Mouse (Mus musculus): Measurements from ENCODE around the gene Hnrnpf. TPM values are rescaled to one million over a fixed set of nuclear protein-coding genes. Genes with fewer than 3 reads are reported as not detected.

Hnrnpf gene
- polyA plus RNA-seq, 1 experiment from 2014 or later = 270 TPM

DNA sequence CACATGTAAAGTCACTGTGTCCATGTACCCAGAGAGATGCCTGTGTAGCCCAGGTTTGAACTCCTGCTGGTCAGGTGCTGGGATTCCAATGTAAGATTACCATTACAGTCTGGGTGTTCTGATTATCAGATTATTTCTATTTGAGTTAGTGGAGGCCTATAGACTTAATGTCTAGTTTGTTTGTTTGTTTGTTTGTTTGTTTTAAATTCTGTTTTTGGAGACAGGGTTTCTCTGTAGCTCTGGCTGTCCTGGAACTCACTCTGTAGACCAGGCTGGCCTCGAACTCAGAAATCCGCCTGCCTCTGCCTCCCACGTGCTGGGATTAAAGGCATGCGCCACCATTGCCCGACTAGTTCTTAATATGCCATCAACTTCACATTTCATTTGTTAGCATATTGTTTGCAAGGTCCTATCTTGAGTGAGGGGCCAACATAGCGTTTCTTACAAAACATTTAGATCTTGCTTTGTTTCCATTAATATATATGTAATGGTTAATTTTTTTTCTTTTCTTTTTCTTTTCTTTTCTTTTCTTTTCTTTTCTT, 10.1 kb downstream of the Hnrnpf start:
- peaks cover 25% of the 10 kb centered on the region for H3K4me1 ChIP-seq (replicated peaks)
- H3K9me3 ChIP-seq = no peaks in the 10 kb centered on the region
- no peak overlapping the region for H3K4me2 ChIP-seq
- no peak overlapping the region for H3K27ac ChIP-seq (replicated peaks)
- H3K27me3 ChIP-seq = no peaks in the 10 kb centered on the region
- no peak overlapping the region for H3K4me3 ChIP-seq
- WGBS = 87% methylated on average over 6 of the region's 6 CpGs
- H3K36me3 ChIP-seq = no peaks in the 10 kb centered on the region
- ATAC-seq (ENCODE audit: low FRiP score, low read depth) = no peak
- H3K9ac ChIP-seq = no peak overlapping the region

DNA sequence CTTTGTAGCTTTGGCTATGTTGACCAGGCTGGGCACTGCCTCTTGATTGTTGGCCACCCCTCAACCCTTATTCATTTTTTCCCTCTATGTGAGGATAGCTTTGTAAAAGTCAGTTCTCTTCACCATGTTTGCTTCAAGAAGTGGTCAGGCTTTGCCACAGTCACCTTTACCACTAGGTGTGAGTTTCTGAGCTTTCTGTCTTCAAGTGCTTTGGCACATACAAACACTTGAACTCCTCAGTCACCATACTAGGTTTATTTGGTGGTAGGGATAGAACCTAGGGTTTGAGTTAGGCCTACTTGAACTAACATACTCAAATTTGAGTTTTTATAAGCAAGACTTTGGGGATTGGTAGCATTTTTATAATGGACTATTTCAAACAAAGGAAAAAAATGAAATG, 14.4 kb downstream of the Hnrnpf start:
- Histone ChIP-seq H3K27me3 (no peaks in the 10 kb centered on the region), H3K4me2 (no peak overlapping the region), H3K27ac (replicated peaks) (no peak overlapping the region), H3K36me3 (no peaks in the 10 kb centered on the region), H3K9ac (no peak overlapping the region), H3K9me3 (no peaks in the 10 kb centered on the region), H3K4me3 (no peak overlapping the region), H3K4me1 (replicated peaks) (peaks cover 36% of the 10 kb centered on the region)
- ATAC-seq (ENCODE audit: low FRiP score, low read depth) = no peak

DNA sequence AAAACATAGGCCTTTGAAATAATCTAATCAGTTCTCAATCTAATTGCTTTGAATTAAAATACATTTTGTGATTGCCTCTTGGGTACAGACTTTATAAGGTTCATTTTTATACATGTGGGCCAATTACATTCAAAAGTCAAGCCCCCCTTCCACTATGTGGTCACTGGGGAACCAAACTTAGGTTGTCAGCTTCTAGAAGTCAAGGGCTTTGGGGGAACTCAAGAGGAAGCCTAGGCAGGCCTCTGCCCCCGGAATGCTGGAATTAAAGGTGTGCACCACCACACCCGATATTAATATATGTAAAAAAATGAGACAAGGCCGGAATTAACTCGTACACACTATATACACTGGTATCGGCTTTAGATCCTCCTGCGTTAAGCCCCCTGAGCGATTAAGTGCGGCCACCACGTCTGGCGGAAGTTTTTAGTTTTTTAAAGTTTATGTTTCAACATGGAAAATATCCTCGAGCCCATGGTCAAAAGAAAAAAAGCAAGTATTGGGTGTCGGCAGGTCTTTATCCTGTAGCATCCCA, 16.1 kb downstream of the Hnrnpf start:
- peak overlapping the region; percentile 63 for H3K4me3 ChIP-seq
- 3% methylated on average over 12 of the region's 12 CpGs for WGBS
- no peaks in the 10 kb centered on the region for H3K9me3 ChIP-seq
- peak overlapping the region; percentile 58 for H3K9ac ChIP-seq
- no peaks in the 10 kb centered on the region for H3K27me3 ChIP-seq
- H3K4me2 ChIP-seq = peak overlapping the region; percentile 97
- H3K36me3 ChIP-seq = no peaks in the 10 kb centered on the region
- peaks cover 36% of the 10 kb centered on the region for H3K4me1 ChIP-seq (replicated peaks)
- peak overlapping the region; percentile 80 for H3K27ac ChIP-seq (replicated peaks)
- ATAC-seq (ENCODE audit: low FRiP score, low read depth) = no peak

DNA sequence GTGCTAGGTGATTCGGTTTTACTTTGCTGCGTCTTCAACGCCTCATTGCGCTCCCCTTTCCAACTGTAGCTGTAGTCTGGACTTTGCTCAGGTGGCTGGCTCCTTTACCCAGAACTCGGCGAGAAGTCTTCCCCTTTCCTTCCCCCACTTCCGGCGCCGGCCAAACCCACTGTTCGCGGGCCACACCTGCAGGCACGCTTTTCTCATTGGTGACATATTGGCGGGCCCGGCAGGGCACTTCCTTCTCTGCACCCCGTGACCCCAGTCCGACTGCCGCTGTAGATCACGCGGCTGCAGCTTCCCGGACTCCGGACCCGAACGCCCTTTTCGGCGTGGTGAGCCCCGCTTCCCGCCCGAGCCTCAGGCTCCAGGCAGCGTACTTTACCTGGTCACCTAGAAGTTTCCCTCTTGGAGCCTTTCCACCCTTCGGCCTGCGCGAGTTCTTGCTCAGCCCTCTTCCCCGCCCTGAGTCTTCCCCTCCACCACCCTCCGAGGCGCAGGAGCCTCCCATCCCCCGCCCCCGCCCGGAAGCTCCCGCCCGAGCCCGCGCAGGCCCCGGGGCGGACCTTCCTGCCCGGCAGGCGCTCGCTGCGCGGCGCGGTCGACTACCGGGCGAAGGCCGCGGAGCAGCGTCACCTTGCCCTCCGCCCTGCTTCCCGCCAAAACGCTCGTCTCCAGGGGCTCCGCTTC, 16.8 kb downstream of the Hnrnpf start:
- Histone ChIP-seq H3K4me2 (peak overlapping the region; percentile 97), H3K9me3 (no peaks in the 10 kb centered on the region), H3K36me3 (no peaks in the 10 kb centered on the region), H3K4me3 (peak overlapping the region; percentile 63), H3K4me1 (replicated peaks) (peaks cover 36% of the 10 kb centered on the region), H3K27me3 (no peaks in the 10 kb centered on the region), H3K9ac (peak overlapping the region; percentile 58), H3K27ac (replicated peaks) (peak overlapping the region; percentile 80)
- peak; percentile 88 for ATAC-seq (ENCODE audit: low FRiP score, low read depth)
- 0% methylated on average over 61 of the region's 62 CpGs for WGBS

DNA sequence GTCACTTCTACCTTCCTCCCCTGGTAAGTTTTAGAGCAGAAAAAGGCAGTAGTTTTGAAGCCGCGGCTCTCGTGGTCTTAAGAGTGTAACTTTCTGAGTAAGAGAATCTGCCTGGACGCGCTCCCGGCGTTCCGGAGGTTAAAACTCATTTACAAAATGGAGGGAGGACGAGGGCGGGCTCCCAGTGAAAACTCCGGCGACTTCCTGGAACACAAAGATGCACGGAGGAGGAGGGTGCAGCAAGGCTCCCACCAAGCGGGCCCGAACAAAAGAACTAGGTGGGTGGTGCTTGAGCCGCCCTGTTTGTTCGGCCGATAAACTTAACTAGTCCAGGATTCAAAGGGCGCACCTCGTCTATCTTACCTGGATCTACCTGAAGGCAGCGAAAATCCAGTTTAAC, 17.5 kb downstream of the Hnrnpf start:
- Histone ChIP-seq H3K4me2 (peak overlapping the region; percentile 97), H3K4me1 (replicated peaks) (peaks cover 36% of the 10 kb centered on the region), H3K4me3 (peak overlapping the region; percentile 63), H3K36me3 (no peaks in the 10 kb centered on the region; the same call in 1 of the 2 replicates), H3K27me3 (no peaks in the 10 kb centered on the region), H3K9ac (peak overlapping the region; percentile 58), H3K27ac (replicated peaks) (peak overlapping the region; percentile 80), H3K9me3 (no peaks in the 10 kb centered on the region)
- ATAC-seq (ENCODE audit: low FRiP score, low read depth) = no peak
- WGBS = 2% methylated on average over 21 of the region's 21 CpGs

DNA sequence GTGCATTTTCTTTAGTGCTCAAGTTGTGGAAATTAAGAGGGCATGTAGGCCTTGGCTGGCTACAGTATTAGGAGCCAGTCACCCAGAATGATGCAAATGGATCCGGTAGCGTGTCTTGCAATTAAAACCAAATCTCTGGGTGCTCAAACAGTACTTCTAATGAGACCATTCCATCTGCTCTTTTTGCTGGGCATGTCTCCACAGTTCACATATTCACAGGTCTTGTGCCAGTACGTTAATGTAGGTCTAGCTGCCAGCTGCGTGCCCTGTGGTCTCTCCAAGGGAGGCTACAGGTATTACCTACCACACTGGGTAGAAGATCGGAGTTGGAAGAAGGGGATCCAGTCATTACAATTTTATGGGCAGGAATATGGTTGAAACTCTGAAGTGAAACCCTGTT, 17.9 kb downstream of the Hnrnpf start:
- H3K9ac ChIP-seq = peak overlapping the region; percentile 58
- H3K4me1 ChIP-seq (replicated peaks) = peaks cover 36% of the 10 kb centered on the region
- H3K27me3 ChIP-seq = no peaks in the 10 kb centered on the region
- H3K4me3 ChIP-seq = peak overlapping the region; percentile 63
- ATAC-seq (ENCODE audit: low FRiP score, low read depth) = no peak
- H3K9me3 ChIP-seq = no peaks in the 10 kb centered on the region
- WGBS = 28% methylated on average over 5 of the region's 5 CpGs
- H3K36me3 ChIP-seq = no peaks in the 10 kb centered on the region; the same call in 1 of the 2 replicates
- H3K27ac ChIP-seq (replicated peaks) = no peak overlapping the region
- peak overlapping the region; percentile 97 for H3K4me2 ChIP-seq

DNA sequence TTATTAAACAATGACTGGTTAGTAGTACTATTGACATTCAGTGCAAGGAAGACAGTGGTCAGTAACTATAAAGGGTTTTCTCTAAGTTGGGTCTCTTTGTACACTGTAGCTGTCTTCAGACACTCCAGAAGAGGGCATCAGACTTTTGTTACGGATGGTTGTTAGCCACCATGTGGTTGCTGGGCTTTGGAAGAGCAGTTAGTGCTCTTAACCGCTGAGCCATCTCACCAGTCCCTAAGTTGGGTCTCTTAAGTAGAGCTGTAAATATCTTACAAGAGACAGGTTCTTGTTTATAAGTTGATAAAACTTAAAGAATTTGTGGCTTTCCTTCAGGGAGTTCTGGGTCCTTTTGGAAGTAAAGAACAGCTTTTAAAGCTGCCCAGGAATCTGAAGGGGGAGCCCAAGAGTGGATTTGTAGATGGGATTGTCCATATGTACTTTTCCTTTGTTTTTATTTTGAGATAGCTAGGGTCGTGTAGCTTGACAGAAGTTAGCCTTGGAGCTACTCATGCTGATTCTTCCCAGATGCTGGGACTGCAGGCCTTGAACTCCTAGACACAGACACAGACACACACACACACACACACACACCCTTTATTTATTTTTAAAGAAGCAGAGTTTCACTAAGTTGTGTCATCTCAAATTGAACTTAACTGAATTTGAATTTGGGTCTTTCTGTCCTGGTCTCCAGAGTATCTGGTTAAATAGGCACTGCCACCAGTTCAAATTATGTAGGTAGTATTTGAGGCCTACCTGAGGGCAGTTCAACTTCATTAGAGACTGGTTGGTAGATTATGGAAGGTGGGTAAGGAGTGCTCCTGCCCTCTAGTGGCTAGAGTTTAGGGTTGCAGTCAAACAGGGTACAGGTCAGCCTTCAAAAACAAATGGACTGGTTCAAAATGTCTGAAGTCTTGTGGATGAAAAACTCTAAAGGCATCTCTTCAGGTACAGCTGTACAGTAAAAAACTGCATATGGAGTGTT, 20.8 kb downstream of the Hnrnpf start:
- WGBS = 66% methylated on average over 3 of the region's 3 CpGs
- H3K9me3 ChIP-seq = no peaks in the 10 kb centered on the region
- H3K4me1 ChIP-seq (replicated peaks) = peaks cover 35% of the 10 kb centered on the region
- no peak for ATAC-seq (ENCODE audit: low FRiP score, low read depth)
- no peak overlapping the region for H3K27ac ChIP-seq (replicated peaks)
- H3K4me2 ChIP-seq = no peak overlapping the region
- no peak overlapping the region for H3K4me3 ChIP-seq
- no peaks in the 10 kb centered on the region for H3K27me3 ChIP-seq
- peaks cover 5% of the 10 kb centered on the region for H3K36me3 ChIP-seq
- H3K9ac ChIP-seq = no peak overlapping the region

DNA sequence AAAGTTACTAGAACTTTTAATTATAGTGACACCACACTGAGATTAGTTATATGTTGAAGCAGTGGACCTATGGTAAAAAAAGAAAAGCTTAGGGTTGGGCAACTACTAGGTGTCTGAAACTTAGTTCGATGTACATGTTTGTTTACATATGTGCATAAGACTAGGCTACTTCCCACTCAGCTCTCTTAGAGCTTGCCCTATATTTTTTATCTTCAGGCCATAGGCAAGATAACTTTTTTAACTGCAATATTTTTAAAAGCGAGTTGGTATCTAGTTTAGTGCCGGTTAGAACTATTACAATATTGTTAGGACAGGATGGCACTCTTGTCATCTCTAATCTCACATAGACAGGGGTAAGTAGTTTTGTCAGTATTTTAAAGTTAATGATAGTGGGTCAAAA, 21.9 kb downstream of the Hnrnpf start:
- Histone ChIP-seq H3K9ac (no peak overlapping the region), H3K4me2 (no peak overlapping the region), H3K4me3 (no peak overlapping the region), H3K27ac (replicated peaks) (no peak overlapping the region), H3K9me3 (no peaks in the 10 kb centered on the region), H3K36me3 (peaks cover 13% of the 10 kb centered on the region), H3K27me3 (no peaks in the 10 kb centered on the region), H3K4me1 (replicated peaks) (peaks cover 24% of the 10 kb centered on the region)
- WGBS = 93% methylated on average over 3 of the region's 3 CpGs
- ATAC-seq (ENCODE audit: low FRiP score, low read depth) = no peak

DNA sequence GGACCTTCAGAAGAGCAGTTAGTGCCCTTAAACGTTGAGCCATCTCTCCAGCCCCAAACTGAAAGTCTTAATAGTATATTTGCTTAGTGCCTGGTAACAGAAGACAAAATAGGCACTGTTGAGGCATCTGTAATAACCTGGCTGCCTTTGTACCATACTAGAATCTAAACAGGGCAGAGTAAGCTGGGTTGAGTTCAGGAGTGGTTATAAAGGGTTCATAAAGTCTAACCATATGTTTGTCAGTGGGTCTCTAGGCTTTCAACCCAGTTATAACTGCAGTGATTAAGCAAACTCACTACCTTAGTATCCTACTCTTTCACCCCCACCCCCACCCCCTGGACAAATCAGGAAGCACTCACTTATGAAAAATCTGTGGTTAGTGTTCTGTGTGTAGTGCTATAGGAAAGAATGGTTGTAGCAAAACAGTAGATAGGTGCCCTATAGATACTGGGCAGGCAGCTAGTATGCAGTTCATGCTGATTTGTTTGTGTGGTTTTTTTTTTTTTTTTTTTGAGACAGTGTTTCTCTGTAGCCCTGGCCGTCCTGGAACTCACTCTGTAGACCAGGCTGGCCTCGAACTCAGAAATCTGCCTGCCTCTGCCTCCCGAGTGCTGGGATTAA, 26.9 kb downstream of the Hnrnpf start:
- peaks cover 19% of the 10 kb centered on the region for H3K36me3 ChIP-seq
- no peaks in the 10 kb centered on the region for H3K4me1 ChIP-seq (replicated peaks)
- H3K4me3 ChIP-seq = no peak overlapping the region
- 86% methylated on average over 4 of the region's 4 CpGs for WGBS
- no peak overlapping the region for H3K9ac ChIP-seq
- no peak overlapping the region for H3K4me2 ChIP-seq
- no peak overlapping the region for H3K27ac ChIP-seq (replicated peaks)
- no peak for ATAC-seq (ENCODE audit: low FRiP score, low read depth)
- H3K27me3 ChIP-seq = no peaks in the 10 kb centered on the region
- H3K9me3 ChIP-seq = no peaks in the 10 kb centered on the region

DNA sequence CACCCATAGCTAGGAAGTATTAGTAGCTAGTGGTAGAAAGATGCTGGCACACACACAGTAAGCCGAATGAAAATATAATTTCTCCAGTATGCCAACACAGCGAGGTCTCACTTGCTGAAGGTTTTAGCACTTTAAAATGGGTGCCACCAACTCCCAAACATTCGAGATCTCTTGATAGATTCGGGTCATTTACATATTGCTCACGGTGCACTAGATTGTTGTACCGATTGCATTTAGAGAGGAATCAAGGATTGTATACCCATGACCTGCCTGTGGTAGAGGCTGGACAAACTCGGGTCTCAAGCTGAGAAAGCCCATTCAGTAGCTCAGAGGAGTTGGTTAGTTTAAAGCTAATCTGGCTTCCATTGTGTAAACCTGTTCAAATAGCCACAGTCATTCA, 27.8 kb downstream of the Hnrnpf start:
- H3K4me1 ChIP-seq (replicated peaks) = no peaks in the 10 kb centered on the region

DNA sequence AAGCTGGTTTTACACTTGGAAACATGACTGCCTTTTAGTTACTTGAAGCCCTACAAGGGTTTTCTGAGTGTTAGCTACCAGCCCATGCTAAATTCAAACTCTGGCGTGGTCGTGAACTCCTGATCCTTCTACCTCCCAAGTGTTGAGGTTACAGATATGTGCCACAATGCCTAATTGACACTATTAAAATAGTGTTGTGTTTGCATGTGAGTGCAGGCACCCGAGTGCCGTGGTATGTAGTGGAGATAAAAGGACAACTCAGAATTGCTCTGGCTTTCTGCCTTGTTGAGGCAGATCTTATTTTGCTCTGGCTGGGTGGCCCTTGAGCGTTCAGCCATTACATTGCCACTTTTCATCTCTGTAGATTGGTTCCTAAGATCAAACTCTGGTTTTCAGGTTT, 28.6 kb downstream of the Hnrnpf start:
- Histone ChIP-seq H3K4me1 (replicated peaks) (no peaks in the 10 kb centered on the region), H3K9me3 (no peaks in the 10 kb centered on the region), H3K27me3 (no peaks in the 10 kb centered on the region), H3K27ac (replicated peaks) (no peak overlapping the region), H3K9ac (no peak overlapping the region), H3K4me3 (no peak overlapping the region), H3K36me3 (peaks cover 19% of the 10 kb centered on the region), H3K4me2 (no peak overlapping the region)
- 94% methylated on average over 5 of the region's 5 CpGs for WGBS
- ATAC-seq (ENCODE audit: low FRiP score, low read depth) = no peak

More for the DNA sequence above, 27.8 kb downstream of the Hnrnpf start:
- Histone ChIP-seq H3K9ac (no peak overlapping the region), H3K36me3 (peaks cover 19% of the 10 kb centered on the region), H3K9me3 (no peaks in the 10 kb centered on the region), H3K27me3 (no peaks in the 10 kb centered on the region), H3K27ac (replicated peaks) (no peak overlapping the region), H3K4me2 (no peak overlapping the region), H3K4me3 (no peak overlapping the region)
- ATAC-seq (ENCODE audit: low FRiP score, low read depth) = no peak
- 90% methylated on average over 7 of the region's 7 CpGs for WGBS

Data from hindbrain, embryonic 15.5 days (tissue).